Mouse (Mus musculus) erythroblast, embryonic 14.5 days (primary cell): ENCODE data around the gene Olfr1413.

Source experiments
- GATA1 ChIP-seq: IDR thresholded peaks from 2 replicates; pipeline ENCODE4 v1.6.1; 2012; ENCODE audit warnings: low read length, inconsistent platforms, mixed read lengths
- TAL1 ChIP-seq: IDR thresholded peaks from 3 replicates; pipeline ENCODE4 v1.6.1; 2012; ENCODE audit warnings: low read length, inconsistent platforms, mixed read lengths

DNA sequence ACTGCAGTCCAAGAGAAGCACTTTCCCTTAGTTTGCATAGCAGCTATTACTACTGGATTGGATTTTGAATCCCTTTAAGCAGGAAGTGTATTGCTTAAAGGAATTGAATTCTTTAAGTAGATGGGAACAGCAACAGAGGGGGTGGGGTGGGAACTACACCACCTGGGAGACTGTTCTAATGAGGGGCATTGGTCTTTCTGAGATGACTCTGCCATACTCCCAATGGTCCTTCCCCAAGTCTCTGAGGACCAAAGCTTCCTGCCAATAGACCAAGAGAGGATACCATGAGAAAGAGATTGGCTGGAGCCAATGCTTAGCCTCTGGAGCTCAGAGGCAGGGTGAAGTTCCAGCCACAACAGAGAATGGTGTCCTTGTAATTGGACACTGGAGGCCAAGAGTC, 23.0 kb downstream of the Olfr1413 start, which contains the start of gene Olfr1411:
- TF ChIP-seq GATA1, result no peak
- no peak for TF ChIP-seq TAL1
